Mouse (Mus musculus): ENCODE data around the gene Camkv.

- TF ChIP-seq CTCF (IDR thresholded peaks at IDR 0.05; ENCODE audit: low read depth, low read length) = peak; percentile 52
- TF ChIP-seq POLR2A (IDR thresholded peaks at IDR 0.05; ENCODE audit: insufficient read depth, low read length) = no peak
- TF ChIP-seq EP300 (IDR thresholded peaks at IDR 0.05; ENCODE audit: insufficient read depth, low read depth, low read length) = no peak
These were observed 26.4 kb downstream of the Camkv start for GRCm38 (mm10) chr9:107961881-107962280.

Measured in ES-Bruce4 (cell line).